Mouse (Mus musculus) urinary bladder, postnatal 4 days (tissue): ENCODE results near the gene Mkrn2os.

Experiments
- DNase-seq, 2 experiments: peaks; one replicate each; pipeline ENCODE4 v3.0.0; 2021 to 2022; ENCODE audit warnings: low spot score in 2 of 2

Mkrn2os gene

DNA sequence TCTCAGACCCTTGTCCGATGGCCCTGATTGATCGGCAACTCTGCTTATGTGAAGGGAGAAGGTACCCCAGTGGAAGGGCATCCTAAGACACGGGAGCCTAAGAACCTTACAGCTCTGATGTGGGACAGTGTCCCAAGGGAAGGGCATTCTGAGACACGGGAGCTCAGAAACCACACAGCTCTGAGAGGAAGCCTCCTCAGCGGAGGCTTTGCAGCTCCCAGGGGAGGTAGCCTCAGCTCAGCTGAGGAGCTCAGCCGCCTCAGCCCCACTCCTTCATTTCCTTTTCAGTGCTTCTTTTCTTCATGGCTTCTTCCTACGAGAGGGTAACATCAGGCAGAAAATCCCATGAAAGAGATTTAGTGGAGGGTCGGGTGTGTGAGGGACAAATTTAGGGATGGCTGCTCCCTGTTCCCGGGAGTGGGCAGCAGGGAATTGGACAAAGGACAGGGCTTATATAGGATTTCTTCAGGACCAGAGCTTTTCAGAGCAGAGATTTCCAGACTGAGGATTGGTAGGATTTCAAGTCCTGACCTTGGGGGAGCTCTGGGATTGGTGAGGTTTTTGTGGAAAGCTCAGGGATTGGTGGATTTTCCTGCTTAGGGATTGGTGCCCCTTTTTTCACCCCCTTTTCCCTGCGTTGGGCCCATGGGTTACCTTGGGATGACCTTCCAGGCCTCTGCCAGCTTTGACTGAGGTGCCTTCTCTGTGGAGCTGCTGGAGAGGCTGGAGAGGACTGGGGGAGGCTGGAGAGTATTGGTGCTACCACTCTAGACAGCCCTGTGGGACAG is 9.9 kb downstream of the Mkrn2os start:
- no peak for DNase-seq

DNA sequence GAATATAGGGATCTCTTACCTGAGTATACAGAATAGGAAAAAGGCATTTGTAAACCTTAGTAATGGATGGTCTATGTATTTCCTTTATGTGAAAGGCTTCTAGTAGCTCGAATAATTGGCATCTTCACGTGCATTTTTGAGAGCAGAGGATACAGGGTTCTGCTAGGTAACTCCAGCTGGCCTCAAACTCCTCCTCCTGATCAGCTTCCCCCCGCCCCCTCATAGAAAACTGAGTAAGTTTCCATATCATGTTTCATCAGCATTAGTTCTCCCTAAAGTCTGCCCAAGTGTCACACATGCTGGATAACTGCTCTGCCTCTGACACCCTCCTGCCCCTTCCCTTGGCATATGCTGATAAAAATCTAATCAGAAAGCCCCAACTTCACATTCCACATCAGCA is 11.6 kb downstream of the Mkrn2os start:
- no peak for DNase-seq

DNA sequence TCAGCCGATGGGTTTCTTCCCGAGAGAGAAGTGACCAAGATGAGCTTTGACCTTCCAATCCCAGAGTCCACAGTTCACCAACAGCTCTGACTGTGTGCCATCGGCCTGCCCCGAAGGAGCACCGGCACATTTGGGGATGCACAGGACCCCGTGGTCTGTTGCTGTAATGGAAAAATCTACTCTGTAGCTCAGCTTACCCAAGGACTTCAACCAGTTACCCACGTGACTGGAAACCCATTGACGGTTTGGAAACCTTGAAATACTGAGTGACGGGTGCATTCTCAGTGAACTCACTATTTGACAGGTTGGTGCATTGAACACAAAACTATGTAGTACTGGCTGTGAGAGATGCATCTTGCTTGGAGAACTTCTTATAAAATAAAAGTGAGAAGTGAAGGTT is 14.4 kb downstream of the Mkrn2os start:
- no peak for DNase-seq

DNA sequence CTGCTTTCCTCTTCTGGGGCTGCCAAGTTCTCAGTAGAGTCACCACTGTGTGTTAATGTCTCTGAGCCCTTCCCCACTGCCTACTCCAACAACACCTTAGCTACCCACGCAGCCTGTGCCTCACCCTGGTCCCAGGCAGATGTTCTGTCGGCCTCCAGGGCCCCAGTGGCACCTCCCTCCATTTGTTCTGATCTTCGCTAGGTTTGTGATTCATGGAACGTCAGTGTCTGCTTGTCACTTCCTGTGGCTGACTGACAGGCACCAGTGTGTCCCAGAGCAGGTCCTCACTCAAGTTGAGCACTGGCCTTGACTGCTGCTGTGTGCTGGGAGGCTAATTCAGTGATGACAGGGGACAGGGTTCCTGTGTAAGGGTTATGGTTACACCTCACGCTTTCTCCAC is 15.0 kb downstream of the Mkrn2os start:
- no peak for DNase-seq

DNA sequence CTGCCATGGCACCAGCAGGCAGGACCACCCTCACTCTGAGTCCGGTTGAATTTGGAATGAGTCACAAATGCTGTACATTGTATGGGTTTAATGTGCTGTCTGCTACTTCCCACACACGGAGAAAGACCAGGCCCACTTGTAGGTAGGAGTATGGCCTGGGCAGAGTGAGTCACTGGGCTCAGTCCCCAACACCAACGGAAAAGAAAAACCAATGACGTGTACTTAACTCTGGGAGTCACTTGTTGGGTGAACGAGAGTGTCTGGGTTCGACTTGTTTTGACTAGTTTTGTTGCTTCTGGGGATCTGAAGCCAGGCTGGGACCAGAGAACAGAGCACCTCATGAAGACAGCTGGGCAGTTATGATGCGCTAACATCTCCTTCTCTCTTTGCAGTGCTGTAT is 18.2 kb downstream of the Mkrn2os start:
- no peak for DNase-seq

DNA sequence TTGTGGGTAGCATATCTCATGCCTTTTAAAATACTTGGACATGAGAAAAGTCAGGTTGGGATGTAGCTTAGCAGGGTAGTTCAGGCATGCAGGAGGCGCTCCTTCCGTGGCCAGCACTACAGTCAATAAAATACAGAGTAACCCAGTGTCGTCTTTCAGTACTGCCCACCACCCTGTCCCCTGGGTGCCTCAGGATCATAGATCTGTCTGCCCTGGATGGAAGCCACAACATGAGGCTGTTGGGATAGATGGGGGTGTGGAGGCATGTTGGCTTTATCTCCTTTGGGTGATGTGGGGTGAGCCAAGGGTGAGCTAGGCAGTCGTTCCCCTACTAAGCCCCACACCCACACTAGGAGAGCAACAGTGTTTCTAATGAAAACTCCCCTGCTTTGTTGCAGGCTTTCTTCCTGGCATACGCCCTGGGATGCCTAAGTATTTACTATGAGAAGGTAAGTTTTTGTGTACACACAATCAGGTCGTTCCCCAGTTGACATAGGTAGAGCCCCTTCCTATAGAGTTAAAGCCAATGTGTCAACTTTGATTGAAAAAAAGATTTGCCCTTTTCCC is 26.8 kb downstream of the Mkrn2os start:
- DNase-seq: no peak

DNA sequence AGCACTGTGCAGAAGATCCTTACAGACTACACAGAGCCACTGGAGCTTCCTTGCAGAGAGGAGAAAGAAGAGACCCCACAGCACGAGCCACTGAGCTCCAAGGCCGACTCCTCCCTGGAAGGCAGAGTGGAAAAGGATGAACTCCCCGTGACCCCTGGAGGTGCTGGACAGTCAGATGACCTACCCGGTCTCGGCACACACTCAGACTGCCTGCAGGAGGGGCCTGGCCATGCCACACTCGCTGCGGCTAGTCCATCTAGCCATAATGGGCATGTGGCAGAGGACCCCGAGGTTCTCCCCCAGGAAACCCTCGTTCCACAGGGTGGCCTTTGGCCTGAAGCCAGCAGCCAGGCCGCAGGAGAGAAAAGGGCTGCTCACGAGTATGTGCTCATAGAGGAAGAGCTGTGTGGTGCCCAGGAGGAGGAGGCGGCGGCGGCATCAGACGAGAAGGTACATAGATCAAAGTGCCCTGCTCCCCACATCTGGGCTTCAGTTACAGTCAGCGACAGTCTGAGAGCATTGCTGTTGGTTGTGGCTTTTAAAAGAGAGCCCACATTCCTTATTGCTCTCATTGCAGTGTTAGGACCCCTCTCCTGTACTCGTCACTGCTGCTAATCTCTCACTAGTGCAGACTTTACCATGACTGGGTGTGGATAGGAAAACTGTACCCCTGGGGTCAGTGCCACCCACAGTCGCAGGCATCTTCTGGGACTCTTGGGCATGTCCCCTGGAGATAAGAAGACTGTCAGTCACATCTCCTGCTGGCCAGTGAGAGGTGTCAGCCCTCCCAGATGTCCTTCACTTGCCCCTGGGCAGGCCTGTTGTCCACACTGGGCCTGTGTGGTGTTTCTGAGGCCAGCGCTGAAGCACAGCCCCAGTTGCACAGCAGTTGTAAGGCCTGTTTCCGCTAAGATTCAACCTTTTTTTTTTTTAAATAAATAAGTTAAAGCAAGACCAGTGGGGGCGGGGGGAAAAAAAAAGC is 32.4 kb downstream of the Mkrn2os start:
- DNase-seq: no peak

DNA sequence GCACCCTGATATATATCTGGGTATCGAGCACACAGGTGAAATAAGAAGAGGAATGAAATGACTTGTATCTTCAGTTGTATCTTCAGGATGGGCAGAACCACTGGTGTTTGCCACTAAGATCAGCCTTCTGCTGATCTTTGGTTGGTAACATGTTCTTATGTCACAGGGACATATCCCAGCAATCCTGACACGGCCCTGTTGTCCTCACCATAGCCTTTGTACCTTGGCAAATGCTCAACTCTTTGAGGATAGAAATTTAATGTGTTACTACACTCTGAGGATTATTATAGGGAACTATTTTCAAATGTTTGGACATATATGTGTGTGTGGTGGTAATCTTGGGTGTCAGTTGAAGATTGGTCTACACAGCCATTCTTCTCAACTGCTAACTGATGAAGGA is 34.2 kb downstream of the Mkrn2os start:
- DNase-seq: no peak

DNA sequence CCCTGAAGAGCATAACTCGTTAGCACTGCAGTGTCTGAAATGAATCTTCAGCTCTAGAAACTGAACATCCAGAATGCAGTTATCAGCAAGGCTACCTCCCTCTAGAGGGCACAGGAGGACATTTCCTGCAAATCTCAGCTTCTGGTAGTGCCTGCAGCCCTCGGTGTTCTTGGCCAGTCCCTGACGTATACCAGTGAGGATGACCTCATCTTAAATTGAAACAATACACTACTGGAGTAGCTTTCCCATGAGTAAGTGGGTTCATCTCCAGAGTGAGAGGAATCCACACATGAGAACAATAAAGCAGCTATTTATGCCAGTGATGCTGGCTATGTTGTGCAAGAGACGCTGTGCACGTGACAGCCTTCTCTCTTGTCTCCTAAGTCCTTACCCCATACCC is 36.9 kb downstream of the Mkrn2os start:
- no peak for DNase-seq

DNA sequence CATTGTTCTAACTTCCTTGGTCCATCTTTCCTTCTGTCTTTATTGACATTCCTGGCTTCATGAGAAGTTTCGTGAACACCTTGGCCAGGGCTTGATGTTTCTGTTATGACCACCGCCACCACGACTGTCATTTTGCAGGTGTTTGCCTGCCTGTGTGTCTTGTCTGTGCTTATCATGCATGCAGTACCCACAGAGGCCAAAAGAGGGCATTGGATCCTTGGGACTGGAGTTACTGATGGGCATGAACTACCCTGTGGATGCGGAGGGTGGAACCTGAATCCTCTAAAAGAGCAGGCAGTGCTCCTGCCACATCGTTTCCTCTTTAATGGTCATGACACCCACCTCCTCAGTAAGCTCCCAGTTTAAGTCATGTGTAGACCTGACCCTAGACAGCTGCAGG is 46.1 kb downstream of the Mkrn2os start:
- DNase-seq: no peak

DNA sequence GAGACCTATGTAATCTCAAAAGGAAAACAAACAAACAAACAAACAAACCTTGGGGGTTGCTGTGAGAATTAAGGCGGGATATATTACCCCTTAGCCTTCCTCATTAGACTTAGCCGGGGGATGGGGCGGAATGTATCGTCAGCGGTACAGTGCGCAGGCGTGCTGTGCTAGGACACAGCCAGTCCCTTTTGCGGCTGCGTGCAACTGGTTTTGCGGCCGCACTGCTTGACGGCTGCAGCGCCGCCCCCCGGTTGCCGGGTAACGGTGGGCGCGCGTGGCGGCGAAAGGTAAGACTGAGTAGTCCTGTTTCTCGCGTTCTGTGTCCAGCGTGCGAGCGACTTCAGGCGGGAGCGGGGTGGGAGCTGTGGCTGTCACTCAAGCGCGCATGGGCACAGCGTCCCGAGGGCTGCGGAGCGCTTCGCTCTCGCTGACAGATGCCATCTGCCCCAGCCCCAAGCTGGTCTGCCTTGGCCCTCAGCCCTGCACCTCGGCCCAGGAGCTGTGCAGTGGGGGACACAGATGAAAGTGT is 47.9 kb downstream of the Mkrn2os start, which contains the start of gene Tsen2:
Gene Tsen2, plus strand, starts transcription at position 223 of the 529 bp plus-strand sequence.
- DNase-seq: peak; percentile 96 to 97

DNA sequence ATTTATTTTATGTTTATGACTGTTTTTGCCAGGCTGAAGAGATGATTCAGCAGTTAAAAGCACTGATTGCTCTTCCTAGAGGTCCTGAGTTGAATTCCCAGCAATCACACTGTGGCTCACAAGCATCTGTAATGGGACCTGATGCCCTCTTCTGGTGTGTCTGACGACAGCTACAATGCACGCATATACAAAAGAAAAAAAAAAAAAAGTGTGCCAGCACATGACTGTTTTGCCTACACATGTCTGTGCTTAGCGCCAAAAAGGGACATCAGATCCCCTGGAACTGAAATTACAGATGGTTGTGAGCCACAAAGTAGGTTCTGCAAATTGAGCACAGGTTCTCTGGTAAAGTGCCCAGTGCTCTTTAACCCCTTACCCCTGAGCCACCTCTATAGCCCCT is 50.0 kb downstream of the Mkrn2os start:
- DNase-seq: no peak

DNA sequence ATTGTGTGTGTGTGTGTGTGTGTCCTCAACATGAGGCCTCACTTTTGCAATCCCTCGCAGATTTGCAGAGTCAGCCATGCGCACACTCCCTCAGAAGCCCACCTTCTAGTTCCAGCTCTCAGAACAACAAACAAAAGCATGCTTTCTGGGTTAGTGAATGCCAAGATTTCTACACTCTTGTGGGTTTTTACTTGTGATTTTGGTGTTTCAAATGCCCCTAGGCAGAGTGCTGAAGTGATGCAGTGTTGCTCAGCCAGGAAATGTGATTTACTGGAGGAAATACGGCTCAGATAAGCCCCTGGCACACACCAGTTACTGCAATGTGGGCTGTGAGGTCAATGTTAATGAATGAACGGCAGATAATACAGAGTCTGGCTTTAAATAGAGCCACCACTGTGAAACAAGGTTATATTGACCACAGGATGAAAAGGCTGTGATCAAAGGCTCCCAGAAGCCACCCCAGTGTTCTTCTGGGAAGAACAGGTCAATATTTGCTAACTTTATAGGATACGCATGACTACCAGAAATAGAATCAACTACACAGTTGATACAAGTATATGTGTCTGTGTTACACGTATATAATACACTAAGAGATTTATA is 50.6 kb downstream of the Mkrn2os start:
- DNase-seq: no peak

DNA sequence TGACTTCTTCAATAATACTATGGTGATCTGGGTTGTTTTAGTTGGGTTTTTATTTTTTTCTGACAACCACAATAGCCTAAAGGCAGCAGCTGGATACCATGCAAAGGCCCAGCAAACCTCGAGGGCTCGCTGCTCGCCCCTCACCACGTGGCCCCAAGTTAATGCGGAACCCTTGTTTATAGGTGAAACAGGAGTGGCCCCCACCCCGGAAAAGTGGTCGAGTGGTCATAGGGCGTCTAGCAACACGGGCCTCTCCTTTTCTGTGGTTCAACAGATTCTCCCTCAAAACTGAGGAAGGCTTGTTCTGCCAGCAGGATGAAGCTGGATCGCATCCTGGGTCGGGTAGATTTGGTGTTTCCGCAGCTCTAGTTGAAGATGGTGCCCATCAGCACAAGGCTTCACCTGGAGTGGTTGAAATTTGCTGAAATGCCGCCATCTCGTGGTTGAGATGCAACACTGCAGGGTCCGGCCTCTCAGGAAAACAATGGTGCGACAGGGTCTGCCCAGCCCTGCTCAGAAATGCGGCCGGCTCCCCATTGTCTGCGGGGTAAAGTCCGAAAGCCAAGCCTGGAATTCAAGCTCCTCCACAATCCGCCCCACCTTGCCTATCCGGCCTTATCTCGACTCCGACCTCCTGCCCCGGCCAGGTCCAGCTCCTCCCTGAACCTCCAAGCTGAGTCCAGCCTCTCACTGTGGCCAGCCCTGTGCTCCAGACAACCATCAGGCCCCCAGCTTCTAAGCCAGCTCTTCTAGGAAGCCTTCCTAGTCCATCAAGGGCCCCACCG is 53.5 kb downstream of the Mkrn2os start:
- peak; percentile 78 to 84 for DNase-seq

DNA sequence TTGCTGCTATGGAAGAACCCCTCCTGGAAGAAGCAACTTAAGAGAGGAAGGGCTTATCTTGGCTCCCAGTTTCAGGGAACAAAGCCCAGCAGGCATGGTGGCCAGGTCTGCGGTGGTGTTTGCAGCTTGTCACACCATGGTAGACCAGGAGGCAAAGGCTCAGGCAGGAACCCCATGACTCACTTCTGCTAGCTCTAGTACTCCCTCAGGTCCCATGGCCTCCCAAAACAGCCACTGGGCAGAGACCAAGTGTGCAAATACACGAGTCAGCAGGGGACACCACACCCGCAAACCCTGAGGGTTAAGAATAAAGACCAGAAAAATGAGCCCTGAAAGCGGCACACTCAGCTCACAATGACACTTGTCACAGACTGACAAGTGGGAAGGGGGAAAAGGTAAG is 56.2 kb downstream of the Mkrn2os start:
- no peak for DNase-seq

DNA sequence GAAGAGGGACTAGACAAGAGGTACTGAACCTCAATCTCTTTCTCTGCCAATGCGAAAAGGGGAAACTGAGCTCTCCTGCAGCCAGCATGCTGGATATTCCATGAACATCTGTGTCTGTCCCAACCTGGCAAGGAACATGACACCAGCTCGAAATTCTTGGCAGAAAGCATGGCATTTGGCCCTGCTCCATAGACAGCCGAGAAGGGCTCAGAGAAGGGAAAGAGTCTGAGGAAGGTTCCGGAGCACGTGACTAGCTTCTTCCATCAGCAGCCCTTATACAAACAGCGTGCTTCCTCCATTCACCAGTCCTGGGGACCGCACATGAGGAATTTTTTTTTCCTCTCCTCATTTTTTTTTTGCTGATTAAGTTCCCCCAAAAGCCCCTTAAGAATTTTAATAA is 57.8 kb downstream of the Mkrn2os start:
- DNase-seq: no peak
